ENCODE assay signal across 13 mouse cellular contexts in genomic region chr15:27926941-27927340, GRCm38 (mm10).
A peak's percentile ranks its signal among the peaks of the same experiment; 100 is the strongest.
DNase-seq lines count a peak whose midpoint lies in the region; ATAC-seq and TF ChIP-seq lines count a peak whose summit lies in the region.
"Had no signal": no experiment of that assay in that cellular context is flagged by ENCODE, and none has a peak within 500 bp of the region (broad histone marks: within the 10 kb centered on the region; RNA-seq: fewer than 3 reads in every experiment).

No protein-coding gene starts in this region.

- H3K9me3 ChIP-seq in limb, embryonic 14.5 days (ENCODE audit: control insufficient read depth, low read length), result no peaks in the 10 kb centered on the region
- no peaks in the 10 kb centered on the region for H3K9me3 ChIP-seq in limb, embryonic 10.5 days (replicated peaks)
- H3K9me3 ChIP-seq in kidney, embryonic 16.5 days (ENCODE audit: low read length), result no peaks in the 10 kb centered on the region
- H3K9me3 ChIP-seq: heart, embryonic 10.5 days; hindbrain, embryonic 15.5 days; midbrain, embryonic 13.5 days had no signal

- H3K9ac ChIP-seq in limb, embryonic 14.5 days (ENCODE audit: low read depth, low read length, severe bottlenecking), result no peak overlapping the region
- no peak overlapping the region for H3K9ac ChIP-seq in kidney, embryonic 16.5 days (replicated peaks; ENCODE audit: low read length)
- H3K9ac ChIP-seq: hindbrain, embryonic 15.5 days; midbrain, embryonic 13.5 days had no signal

- peaks cover 44% of the 10 kb centered on the region for H3K4me1 ChIP-seq in limb, embryonic 14.5 days (ENCODE audit: control insufficient read depth, insufficient read depth, low read length)
- peaks cover 71% of the 10 kb centered on the region for H3K4me1 ChIP-seq in limb, embryonic 10.5 days
- peaks cover 61% of the 10 kb centered on the region for H3K4me1 ChIP-seq in kidney, embryonic 16.5 days (ENCODE audit: insufficient read depth, low read length)

- no peak overlapping the region for H3K4me2 ChIP-seq in limb, embryonic 14.5 days (replicated peaks; ENCODE audit: low read depth, low read length, severe bottlenecking)
- no peak overlapping the region for H3K4me2 ChIP-seq in kidney, embryonic 16.5 days (replicated peaks; ENCODE audit: low read depth, low read length)
- H3K4me2 ChIP-seq: hindbrain, embryonic 15.5 days; midbrain, embryonic 13.5 days had no signal

- peak; percentile 34 for DNase-seq in limb, embryonic 14.5 days (ENCODE audit: low spot score)
- DNase-seq in limb, embryonic 10.5 days (ENCODE audit: low spot score), result no peak
- DNase-seq in natural killer cell, adult 2 months (ENCODE audit: low spot score in 2 of 2), result peak; percentile 65 to 70
- DNase-seq in thymus, postnatal 36 days, result peak; percentile 30 to 49
- DNase-seq in frontal cortex, adult 2 months (ENCODE audit: extremely low spot score in 1 of 2, low spot score in 1 of 2), result no peak
- DNase-seq: cerebellum, adult 11-12 months; lung, postnatal 14 days; retina, postnatal 1 day had no signal

- H3K27ac ChIP-seq in limb, embryonic 14.5 days (replicated peaks; ENCODE audit: low read depth, low read length), result no peak overlapping the region
- no peak overlapping the region for H3K27ac ChIP-seq in limb, embryonic 10.5 days
- H3K27ac ChIP-seq in kidney, embryonic 16.5 days (ENCODE audit: low read length), result no peak overlapping the region
- H3K27ac ChIP-seq: hindbrain, embryonic 15.5 days; midbrain, embryonic 13.5 days had no signal

- ATAC-seq in limb, embryonic 14.5 days (ENCODE audit: low FRiP score, low read depth), result no peak
- peak; percentile 65 for ATAC-seq in activated CD4-positive, CD25-positive, alpha-beta regulatory T cell, adult 4 months
- ATAC-seq in kidney, embryonic 16.5 days (ENCODE audit: low FRiP score, low TSS enrichment), result no peak
- ATAC-seq: midbrain, embryonic 13.5 days had no signal

- H3K4me3 ChIP-seq in limb, embryonic 14.5 days (replicated peaks; ENCODE audit: low read length), result no peak overlapping the region
- no peak overlapping the region for H3K4me3 ChIP-seq in limb, embryonic 10.5 days
- no peak overlapping the region for H3K4me3 ChIP-seq in kidney, embryonic 16.5 days (ENCODE audit: low read length)
- H3K4me3 ChIP-seq: heart, embryonic 10.5 days; hindbrain, embryonic 15.5 days; midbrain, embryonic 13.5 days had no signal

- no peaks in the 10 kb centered on the region for H3K36me3 ChIP-seq in limb, embryonic 14.5 days (ENCODE audit: control insufficient read depth, insufficient read depth, low read length)
- H3K36me3 ChIP-seq in limb, embryonic 10.5 days, result no peaks in the 10 kb centered on the region
- no peaks in the 10 kb centered on the region for H3K36me3 ChIP-seq in kidney, embryonic 16.5 days (ENCODE audit: insufficient read depth, low read length)
- H3K36me3 ChIP-seq: heart, embryonic 10.5 days; hindbrain, embryonic 15.5 days; midbrain, embryonic 13.5 days had no signal

- TF ChIP-seq POLR2A in limb, embryonic 14.5 days (IDR thresholded peaks at IDR 0.05; ENCODE audit: borderline replicate concordance, extremely low read depth, insufficient read depth, insufficient read length), result no peak

- H3K27me3 ChIP-seq in limb, embryonic 14.5 days (ENCODE audit: control insufficient read depth, insufficient read depth, low read length), result no peaks in the 10 kb centered on the region
- no peaks in the 10 kb centered on the region for H3K27me3 ChIP-seq in limb, embryonic 10.5 days (ENCODE audit: low read depth, poor library complexity, severe bottlenecking)
- H3K27me3 ChIP-seq in kidney, embryonic 16.5 days (ENCODE audit: insufficient read depth, low read length), result no peaks in the 10 kb centered on the region
- H3K27me3 ChIP-seq: hindbrain, embryonic 15.5 days; midbrain, embryonic 13.5 days had no signal

- 59% methylated on average over 18 of the region's 18 CpGs for WGBS in limb, embryonic 14.5 days
- 84% methylated on average over 18 of the region's 18 CpGs for WGBS in limb, embryonic 10.5 days
- 55% methylated on average over 18 of the region's 18 CpGs for whole genome bisulfite sequencing in kidney, embryonic 16.5 days

Comparison
In these comparisons a context has a peak if more than half of its experiments do, and no peak if none do; other contexts are left out.
1. DNase-seq: peak in limb, embryonic 14.5 days (single experiment), natural killer cell, adult 2 months (2 of 2) and thymus, postnatal 36 days (2 of 2); none in limb, embryonic 10.5 days (single experiment) and frontal cortex, adult 2 months (0 of 2).